Mouse (Mus musculus) E14TG2a.4 (cell line): ENCODE results near the gene Dnlz.

ENCODE experiments used
- H3K27me3 ChIP-seq: 2 replicates; pipeline ENCODE4 v1.6.1; 2014; ENCODE audit warnings: low read length, control low read depth; ENCODE audit not compliant: insufficient read depth
- H3K36me3 ChIP-seq: 2 replicates; pipeline ENCODE4 v1.6.1; 2014; ENCODE audit warnings: low read length, control low read depth; ENCODE audit not compliant: insufficient read depth
- H3K4me1 ChIP-seq: replicated peaks from 2 replicates; pipeline ENCODE4 v1.6.1; 2014; ENCODE audit warnings: low read depth, low read length, control low read depth
- H3K4me3 ChIP-seq: replicated peaks from 2 replicates; pipeline ENCODE4 v1.5.1; 2014; ENCODE audit warnings: mild to moderate bottlenecking, low read length
- H3K9me3 ChIP-seq: 2 replicates; pipeline ENCODE4 v1.6.1; 2014; ENCODE audit warnings: low read length, control low read depth
- CTCF ChIP-seq: conservative IDR thresholded peaks from 2 replicates; pipeline ENCODE4 v1.5.1; 2014; ENCODE audit warnings: low read length
- NANOG ChIP-seq: IDR thresholded peaks from 2 replicates; pipeline ENCODE4 v1.6.1; 2014; ENCODE audit warnings: borderline replicate concordance, low read length, mixed read lengths
- POU5F1 ChIP-seq: IDR thresholded peaks from 2 replicates; pipeline ENCODE4 v1.6.1; 2014; ENCODE audit warnings: low read length, borderline replicate concordance

Gene Dnlz

DNA sequence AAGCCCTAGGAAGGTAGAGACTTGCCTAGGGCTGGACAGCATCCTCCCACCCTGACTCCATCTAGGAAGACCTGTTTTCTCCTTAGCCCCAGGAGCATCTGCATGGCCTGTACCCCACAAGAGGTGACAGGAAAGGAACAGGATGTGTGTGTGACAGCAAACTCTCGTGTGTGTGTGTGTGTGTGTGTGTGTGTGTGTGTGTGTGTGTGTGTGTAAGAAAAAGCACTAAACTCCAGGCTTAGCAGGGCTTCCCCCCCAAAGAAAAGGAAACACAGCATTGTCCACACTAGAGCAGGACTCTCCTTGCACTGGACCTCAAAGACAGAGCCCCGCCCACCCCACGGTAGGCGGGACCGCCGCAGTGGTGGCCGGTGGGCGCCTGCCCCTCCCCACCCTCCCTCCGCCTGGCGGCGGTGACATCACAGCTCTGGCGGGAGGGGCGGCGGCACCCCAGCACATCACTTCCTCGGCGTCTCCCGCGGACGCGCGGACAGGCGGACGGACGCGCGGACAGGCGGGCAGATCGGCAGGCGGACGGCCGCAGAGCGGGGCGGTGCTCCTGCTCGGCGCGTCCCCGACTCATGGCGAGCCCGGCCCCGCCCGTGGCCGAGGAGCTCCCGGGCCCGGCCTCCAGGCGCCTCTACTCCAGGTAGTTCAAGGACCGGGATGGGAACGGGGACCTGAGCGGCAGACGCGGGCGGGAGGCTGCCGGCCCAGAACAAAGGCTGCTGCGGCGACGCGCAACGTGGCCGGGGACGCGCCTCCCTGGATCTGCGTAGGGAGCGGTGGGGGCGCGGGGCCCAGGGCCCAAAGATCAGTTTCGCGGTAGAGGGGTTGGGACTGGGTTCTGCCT is 36.6 kb downstream of the Dnlz start, which contains the start of gene Gpsm1:
TSS of gene Gpsm1 (plus strand) at position 444 of the 853 bp plus-strand sequence.
- TF ChIP-seq NANOG (no peak), CTCF (no peak)
- H3K4me1 ChIP-seq, result peaks cover 31% of the 10 kb centered on the region
- H3K27me3 ChIP-seq, result peaks cover 33% of the 10 kb centered on the region
- peak within 1 kb of the TSS; percentile 86 for H3K4me3 ChIP-seq
- H3K36me3 ChIP-seq, result no peaks in the 10 kb centered on the region
- H3K9me3 ChIP-seq, result no peaks in the 10 kb centered on the region

DNA sequence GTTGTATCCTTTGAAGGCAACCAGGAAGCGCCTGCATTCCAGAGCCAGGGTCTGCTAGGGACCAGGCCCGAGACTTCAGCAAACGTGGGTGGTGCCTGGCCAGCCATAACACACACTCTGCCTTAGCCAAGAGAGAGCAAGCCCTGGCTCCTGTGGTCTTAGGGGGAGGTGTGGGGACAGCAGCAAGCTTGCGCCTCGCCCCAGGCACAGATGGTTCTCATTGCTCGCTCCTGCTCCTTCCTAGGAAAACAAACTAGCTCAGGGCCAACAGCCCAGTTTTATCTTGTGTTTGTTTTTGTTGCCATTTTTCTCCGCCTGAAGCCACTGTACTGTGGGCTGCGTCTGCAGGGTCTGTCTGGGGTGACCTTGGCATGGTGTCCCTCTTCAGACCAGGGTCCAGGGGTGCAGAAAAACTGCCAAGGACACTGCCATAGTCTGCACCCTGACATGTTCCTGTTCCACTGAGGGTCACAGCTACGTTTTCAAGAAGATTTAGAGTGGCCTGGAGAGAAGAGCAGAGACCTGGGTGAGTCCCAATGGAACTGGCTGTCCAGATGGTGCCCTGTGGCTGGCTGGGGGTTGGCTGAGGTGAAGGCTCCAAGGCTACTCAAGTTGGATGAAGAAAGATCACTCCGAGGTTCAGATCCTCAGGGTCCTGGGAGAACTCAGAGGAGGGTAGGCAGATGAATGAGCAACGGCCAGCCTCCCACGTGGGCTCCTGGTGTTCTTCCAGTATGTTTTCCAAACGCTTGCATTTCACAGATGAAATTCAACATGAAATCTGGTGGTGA is 37.4 kb downstream of the Dnlz start:
- H3K4me1 ChIP-seq, result peaks cover 33% of the 10 kb centered on the region

DNA sequence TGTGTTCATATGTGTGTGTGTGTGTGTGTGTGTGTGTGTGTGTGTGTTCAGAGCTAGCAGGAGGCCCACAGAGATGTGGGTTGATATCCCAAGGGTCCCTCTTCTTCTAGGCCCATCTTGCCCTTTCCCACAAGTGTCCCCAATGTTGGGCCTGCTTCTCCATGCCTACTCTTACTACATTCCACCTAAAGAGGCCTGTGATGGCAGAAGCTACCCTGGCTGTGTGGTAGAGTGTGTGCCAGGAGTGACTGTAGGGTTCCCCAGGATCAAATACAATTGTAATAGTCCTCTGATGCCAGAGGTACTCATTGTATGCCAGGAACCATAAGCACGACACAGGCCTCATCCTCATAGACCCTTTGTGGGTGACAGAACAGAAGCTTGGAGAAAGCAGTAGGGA is 38.5 kb downstream of the Dnlz start:
- TF ChIP-seq NANOG (no peak), CTCF (no peak), POU5F1 (no peak)
- H3K4me1 ChIP-seq, result peaks cover 34% of the 10 kb centered on the region
- H3K27me3 ChIP-seq, result peaks cover 31% of the 10 kb centered on the region
- H3K36me3 ChIP-seq, result no peaks in the 10 kb centered on the region
- H3K9me3 ChIP-seq, result no peaks in the 10 kb centered on the region
- H3K4me3 ChIP-seq, result no peak overlapping the region

More for the DNA sequence above, 37.4 kb downstream of the Dnlz start:
- Histone ChIP-seq H3K4me3 (peak overlapping the region; percentile 86; the same call in 1 of the 2 replicates), H3K27me3 (peaks cover 33% of the 10 kb centered on the region), H3K9me3 (no peaks in the 10 kb centered on the region), H3K36me3 (no peaks in the 10 kb centered on the region)
- no peak for TF ChIP-seq POU5F1

DNA sequence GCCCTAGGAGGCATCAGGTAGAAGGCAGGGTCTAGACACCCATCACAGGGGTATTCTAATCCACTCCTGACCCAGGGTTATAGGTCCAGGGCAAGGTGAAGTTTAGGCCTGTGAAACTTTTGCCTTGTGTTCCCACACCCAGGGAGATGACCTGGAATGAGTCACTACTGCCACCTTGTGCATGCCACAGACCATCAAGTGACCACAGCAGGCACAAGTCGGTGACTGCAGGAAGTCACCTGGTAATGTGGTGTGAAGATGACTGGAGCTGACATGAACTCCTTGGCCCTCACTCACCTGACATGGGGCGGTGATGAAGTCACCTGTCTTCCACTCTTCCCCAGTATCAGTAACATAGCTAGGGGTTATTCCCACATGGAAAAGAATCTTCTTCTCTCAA is 39.1 kb downstream of the Dnlz start:
- Histone ChIP-seq H3K36me3 (no peaks in the 10 kb centered on the region), H3K27me3 (peaks cover 25% of the 10 kb centered on the region), H3K9me3 (no peaks in the 10 kb centered on the region), H3K4me3 (no peak overlapping the region), H3K4me1 (peaks cover 34% of the 10 kb centered on the region)
- no peak for TF ChIP-seq CTCF
- no peak for TF ChIP-seq POU5F1
- no peak for TF ChIP-seq NANOG

DNA sequence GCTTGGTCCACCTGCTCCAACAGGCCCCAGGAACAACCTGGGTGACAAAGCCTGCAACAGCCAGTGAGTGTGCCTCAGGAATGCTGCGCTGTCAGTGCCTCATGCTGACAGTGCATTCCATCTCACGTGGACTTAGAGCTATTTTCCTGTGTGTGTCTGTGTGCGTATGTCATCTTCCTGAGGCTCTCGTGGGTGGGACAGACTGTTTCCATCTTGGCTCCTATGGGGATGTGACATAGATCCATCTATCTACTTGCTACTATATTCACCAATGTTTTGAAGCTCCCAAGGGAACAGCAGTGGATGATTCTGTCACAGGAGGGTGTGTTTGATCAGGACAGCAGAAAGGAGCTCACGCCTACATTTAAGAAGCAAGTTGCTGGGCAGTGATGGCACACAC is 40.0 kb downstream of the Dnlz start:
- Histone ChIP-seq H3K4me3 (no peak overlapping the region), H3K9me3 (no peaks in the 10 kb centered on the region), H3K36me3 (no peaks in the 10 kb centered on the region), H3K4me1 (peaks cover 34% of the 10 kb centered on the region), H3K27me3 (peaks cover 16% of the 10 kb centered on the region)
- no peak for TF ChIP-seq CTCF
- no peak for TF ChIP-seq NANOG
- no peak for TF ChIP-seq POU5F1

DNA sequence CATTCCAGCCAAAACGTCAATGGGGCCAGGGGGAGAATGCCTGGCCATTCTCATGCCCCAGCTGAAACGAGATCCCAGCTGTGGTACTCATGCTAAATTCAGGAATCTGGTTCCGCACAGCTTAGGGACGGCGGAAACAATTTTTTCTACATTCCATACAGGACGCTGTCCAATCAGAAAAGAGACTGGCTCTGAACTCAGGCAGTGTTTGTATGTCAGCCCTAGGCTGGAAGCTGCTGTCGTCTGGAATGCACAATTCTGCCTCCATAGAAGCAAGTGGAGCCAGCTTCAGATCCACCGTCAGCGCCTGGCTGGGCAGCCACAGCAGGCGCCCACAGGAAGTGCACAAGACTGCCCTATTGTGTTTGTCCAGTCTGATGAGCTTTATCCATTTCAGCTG is 42.2 kb downstream of the Dnlz start:
- TF ChIP-seq CTCF (no peak), NANOG (no peak), POU5F1 (no peak)
- Histone ChIP-seq H3K4me1 (peaks cover 28% of the 10 kb centered on the region), H3K27me3 (no peaks in the 10 kb centered on the region), H3K36me3 (no peaks in the 10 kb centered on the region), H3K4me3 (no peak overlapping the region), H3K9me3 (no peaks in the 10 kb centered on the region)

DNA sequence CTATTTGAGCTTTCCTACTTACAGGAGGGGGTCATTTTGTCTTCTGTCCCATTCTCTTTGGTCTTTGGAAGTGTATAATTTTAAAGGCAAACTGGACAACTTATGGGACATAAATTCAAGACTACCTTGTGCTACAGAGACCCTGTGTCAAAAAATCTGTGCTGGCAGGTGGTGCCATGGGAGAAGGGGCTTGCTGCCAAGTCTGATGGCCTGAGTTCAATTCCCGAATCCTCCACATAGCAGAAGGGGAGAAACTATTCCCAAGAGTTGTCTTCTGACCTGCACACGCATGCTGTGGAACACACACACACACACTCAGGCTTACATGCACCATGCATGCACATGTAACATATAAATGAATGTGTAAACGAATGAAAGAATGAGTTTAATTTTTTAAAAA is 45.2 kb downstream of the Dnlz start:
- Histone ChIP-seq H3K36me3 (no peaks in the 10 kb centered on the region), H3K27me3 (no peaks in the 10 kb centered on the region), H3K9me3 (no peaks in the 10 kb centered on the region), H3K4me1 (peaks cover 26% of the 10 kb centered on the region), H3K4me3 (no peak overlapping the region)
- TF ChIP-seq CTCF (no peak), POU5F1 (no peak), NANOG (no peak)

DNA sequence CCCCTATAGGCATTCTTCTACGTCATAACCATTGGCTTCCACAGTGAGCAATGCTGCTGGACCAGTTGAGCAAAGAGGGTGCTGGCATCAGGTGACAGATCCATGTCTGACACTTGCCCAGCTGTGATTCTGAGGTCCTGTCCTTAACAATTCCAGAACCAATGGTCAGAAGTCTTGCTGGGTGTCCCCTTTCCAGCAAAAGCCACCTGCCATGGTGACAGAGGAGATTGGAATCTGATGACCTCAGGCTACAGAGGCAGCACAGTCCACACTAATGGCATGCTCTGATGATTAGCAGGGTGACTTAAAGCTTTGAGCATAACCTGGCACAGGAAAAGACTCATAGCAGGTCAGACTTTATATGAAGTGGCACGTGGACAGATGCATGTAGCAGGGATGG is 46.4 kb downstream of the Dnlz start:
- Histone ChIP-seq H3K27me3 (no peaks in the 10 kb centered on the region), H3K9me3 (no peaks in the 10 kb centered on the region), H3K36me3 (no peaks in the 10 kb centered on the region), H3K4me1 (peaks cover 36% of the 10 kb centered on the region), H3K4me3 (no peak overlapping the region)
- no peak for TF ChIP-seq POU5F1
- no peak for TF ChIP-seq NANOG
- no peak for TF ChIP-seq CTCF
